Mouse (Mus musculus): Measurements from ENCODE around the gene Rfxap.
"Not testable (repeated sequence)": the region's sequence is repeated elsewhere in the genome, so short reads cannot be mapped to it uniquely, and the experiment has no call there.

The Rfxap gene

DNA sequence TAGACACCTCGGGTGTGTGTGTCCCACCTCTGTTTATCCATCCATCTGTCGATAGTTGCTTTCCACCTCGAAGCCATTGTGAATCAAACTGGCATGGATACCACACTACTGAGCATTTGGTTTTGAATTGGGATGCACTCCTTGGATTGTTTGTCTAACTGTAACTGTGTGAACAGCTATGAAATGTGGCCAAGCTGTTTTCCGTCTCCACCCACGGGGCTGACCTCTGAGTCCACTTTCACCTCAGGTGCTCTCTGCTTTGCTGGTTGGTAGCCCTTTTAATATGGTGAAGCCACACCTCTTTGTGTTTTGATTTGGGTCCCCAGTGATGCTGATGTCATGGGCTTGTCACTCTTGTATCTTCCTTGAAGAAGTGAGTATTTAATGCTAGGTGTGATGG, 40.8 kb downstream of the Rfxap start:
- DNase-seq (ENCODE audit: low read depth, low spot score) = no peak

DNA sequence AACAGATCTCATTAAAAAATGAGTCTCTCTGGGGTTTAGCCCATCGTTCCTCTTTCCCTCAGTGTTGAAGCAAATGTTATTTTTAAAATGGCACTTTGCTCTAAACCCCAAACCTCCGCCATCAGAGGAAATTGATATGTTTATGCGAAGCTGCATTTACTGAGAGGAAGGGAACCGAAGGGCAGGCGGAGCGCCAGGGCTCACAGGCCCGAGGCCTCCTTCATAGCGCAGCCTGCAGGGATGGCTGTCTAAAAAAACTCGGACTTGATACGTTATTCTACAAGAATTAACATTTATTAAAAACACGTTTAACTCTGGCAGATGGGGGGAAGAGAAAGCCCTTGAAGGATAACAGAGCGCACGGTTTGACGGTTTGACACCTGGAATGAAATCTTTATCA, 41.6 kb downstream of the Rfxap start:
- no peak for DNase-seq (ENCODE audit: low read depth, low spot score)

DNA sequence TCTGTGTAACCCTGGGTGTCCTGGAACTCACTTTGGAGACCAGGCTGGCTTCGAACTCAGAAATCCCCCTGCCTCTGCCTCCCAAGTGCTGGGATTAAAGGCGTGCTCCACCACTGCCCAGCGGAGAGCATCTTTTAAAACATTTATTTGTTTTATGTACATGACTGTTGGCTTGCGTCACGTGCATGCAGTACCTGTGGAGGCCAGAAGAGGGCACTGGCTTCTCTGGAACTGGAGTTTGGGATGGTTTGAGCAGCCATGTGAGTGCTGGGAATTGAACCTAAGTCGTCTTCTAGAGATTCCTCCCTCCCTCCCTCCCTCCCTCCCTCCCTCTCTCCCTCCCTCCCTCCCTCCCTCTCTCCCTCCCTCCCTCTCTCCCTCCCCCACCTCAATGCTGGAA, 42.1 kb downstream of the Rfxap start:
- not testable (repeated sequence) for DNase-seq (ENCODE audit: low read depth, low spot score)

- DNase-seq (ENCODE audit: low read depth, low spot score) = no peak
Measured at GRCm38 (mm10) chr3:54764418-54764817, 43.2 kb downstream of the Rfxap start.

- no peak for DNase-seq (ENCODE audit: low read depth, low spot score)
Measured at GRCm38 (mm10) chr3:54761258-54761657, 46.3 kb downstream of the Rfxap start.

- DNase-seq (ENCODE audit: low read depth, low spot score) = no peak
Measured at GRCm38 (mm10) chr3:54760321-54761115, 47.1 kb downstream of the Rfxap start.

DNA sequence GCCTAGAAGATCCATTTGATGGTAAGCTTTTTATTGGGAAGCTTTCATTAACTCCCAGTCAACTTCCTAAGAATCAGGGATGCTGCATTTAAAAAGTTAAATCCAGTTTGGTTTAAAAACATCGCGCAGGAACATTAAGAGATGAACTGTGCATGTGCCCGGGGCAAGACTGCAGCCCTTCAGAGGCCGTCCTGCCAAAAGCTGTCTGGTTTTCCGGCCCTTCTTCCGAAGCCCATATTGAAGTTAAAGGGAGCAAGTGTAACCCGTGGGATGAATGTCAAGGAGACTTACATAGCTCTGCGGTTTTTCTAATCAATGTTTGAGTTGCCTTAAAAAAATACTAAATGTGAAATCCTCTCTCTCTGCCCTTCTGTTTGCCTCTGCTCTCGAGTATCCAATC, 48.4 kb downstream of the Rfxap start:
- DNase-seq (ENCODE audit: low read depth, low spot score) = no peak

GRCm38 (mm10) chr3:54757446-54757845, 50.1 kb downstream of the Rfxap start:
- no peak for DNase-seq (ENCODE audit: low read depth, low spot score)

GRCm38 (mm10) chr3:54756058-54756457, 51.5 kb downstream of the Rfxap start:
- no peak for DNase-seq (ENCODE audit: low read depth, low spot score)

DNA sequence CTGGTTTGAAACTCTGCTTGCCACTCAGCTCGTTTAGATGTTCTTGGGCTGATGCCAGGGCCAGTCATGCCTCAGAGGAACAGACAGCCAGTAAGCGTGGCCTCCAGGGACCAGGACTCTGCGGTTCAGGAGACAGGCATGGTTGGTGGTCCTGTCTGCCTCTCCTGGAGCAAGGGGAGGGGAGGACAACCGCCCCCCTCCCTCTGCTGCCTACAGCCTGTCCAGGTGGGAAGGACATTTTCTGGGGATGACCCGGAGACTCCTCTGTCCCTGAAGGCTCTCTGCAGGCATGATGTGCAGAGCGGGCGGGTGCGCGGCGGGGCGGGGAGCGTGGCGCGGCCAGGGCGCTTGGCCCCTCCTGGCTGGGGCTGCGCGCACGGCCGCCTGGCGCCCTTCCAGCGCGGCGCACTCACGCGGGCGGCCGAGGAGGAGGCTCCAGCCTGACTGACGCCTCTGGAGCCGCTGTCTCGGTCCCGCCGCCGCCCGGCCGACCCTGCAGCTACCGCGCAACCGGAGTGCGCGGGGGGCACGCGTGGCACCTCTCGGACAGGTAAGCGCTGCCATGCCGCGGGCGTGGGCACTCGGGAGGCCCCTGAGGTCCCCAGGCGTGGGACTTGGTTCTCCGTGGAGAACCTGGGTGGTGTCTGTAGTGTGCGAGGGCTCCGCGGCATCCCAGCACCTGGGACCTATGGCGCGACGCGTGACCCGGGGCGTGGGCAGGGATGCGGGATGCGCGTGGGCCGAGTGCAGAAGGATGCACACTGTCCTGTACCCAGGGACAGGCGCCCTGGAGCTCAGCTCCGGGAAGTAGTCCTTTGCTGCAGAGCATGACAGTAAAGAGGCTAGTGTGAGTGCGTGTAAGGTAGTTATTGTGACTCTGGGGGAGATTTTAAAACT, 52.2 kb downstream of the Rfxap start, which contains the start of gene Smad9:
TSS of gene Smad9 (plus strand) at position 438 of the 897 bp plus-strand sequence.
- no peak for DNase-seq (ENCODE audit: low read depth, low spot score)

- no peak for DNase-seq (ENCODE audit: low read depth, low spot score)
Measured at GRCm38 (mm10) chr3:54753411-54753810, 54.2 kb downstream of the Rfxap start.
